Mouse (Mus musculus) CD4-positive, CD25-positive, alpha-beta regulatory T cell, adult 9 weeks (primary cell): ENCODE data around the gene Ccnb2. TPM values are rescaled to one million over a fixed set of nuclear protein-coding genes. Genes with fewer than 3 reads are reported as not detected.

Experiments
- polyA plus RNA-seq: library from polyadenylated mRNA; unstranded; fragments of 100-300 nt; shearing (Covaris generic); gene quantifications from one replicate; pipeline ENCODE4 v1.2.1, GENCODE M21; 2017

Ccnb2 gene
- 11.1 TPM for polyA plus RNA-seq

GRCm38 (mm10) chr9:70421257-70422056, at the start of gene Ccnb2:
Gene Ccnb2 (minus strand): TSS chr9:70421547.

Other genes with a start within 250 kb of the Ccnb2 start
- 66.7 TPM for gene Myo1e, start 214.2 kb downstream of the Ccnb2 start, polyA plus RNA-seq
- 15.5 TPM for gene Rnf111, start 82.2 kb upstream of the Ccnb2 start, polyA plus RNA-seq
- gene Sltm, start 121.2 kb upstream of the Ccnb2 start, polyA plus RNA-seq, result 96.1 TPM
- gene Gm10642, start 234.7 kb upstream of the Ccnb2 start, polyA plus RNA-seq, result not detected
- 7.1 TPM for gene Mindy2, start 235.6 kb upstream of the Ccnb2 start, polyA plus RNA-seq